Mouse (Mus musculus): ENCODE data around the gene Raf1.
"Not testable (repeated sequence)": the region's sequence is repeated elsewhere in the genome, so short reads cannot be mapped to it uniquely, and the experiment has no call there.

Raf1 gene

DNA sequence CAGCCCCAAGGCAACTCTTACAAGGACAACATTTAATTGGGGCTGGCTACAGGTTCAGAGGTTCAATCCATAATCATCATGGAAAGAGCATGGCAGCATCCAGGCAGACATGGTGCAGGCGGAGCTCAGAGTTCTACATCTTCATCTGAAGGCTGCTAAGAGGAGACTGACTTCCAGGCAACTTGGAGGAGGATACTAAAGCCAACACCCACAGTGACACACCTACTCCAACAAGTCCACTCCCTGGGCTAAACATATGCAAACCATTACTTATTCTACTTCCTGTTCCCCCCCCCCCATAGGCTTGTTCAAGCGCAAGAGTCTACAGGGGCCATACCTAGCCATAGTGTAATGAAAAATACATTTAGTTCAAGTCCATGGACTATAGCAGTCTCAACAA is 7.8 kb upstream of the Raf1 start:
- DNase-seq (ENCODE audit: low read depth) = no peak

GRCm38 (mm10) chr6:115681066-115681465 is 4.6 kb upstream of the Raf1 start:
- no peak for DNase-seq (ENCODE audit: low read depth)

DNA sequence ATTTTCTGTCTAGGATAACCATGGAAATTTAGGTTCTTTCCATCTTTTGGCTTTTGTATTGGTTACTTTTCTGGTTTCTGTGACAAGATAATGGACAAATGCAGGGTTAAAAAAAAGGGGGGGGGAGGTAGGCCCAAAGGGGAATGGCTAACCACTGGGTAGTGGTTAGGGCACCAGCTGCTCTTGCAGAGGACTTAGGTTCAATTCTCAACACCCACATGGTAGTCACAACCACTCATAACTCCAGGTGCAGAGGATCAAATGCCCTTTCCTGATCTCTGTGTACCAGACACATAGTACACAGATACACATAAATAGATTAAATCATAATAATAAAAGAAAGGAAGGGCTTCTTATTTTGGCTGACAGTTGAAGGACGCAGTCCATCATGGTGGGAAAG is 1.6 kb upstream of the Raf1 start:
- DNase-seq (ENCODE audit: low read depth) = no peak

DNA sequence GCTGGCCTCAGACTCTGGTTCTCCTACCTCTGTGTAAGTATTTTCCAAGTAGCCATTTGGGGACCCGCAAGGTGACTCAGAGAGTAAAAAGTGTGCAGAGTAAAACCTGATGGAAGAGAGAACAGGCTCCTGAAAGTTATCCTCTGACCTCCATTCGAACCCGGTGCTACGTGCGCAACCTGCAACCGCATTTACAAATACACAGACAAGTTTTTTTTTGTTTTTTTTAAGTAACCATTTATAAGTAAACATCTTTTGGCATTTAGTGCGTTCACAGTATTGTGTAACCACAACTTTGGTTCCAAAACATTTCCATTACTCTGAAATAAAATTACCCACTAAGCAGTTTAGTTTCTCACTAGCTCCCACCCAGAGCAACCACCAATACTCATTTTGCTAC is 1.0 kb upstream of the Raf1 start:
- peak; percentile 32 for DNase-seq (ENCODE audit: low read depth)

- peak; percentile 86 for DNase-seq (ENCODE audit: low read depth)
Measured at GRCm38 (mm10) chr6:115675508-115676336, 713 bp downstream of the Raf1 start.

- peak; percentile 56 for DNase-seq (ENCODE audit: low read depth)
Measured at GRCm38 (mm10) chr6:115675166-115675507, 1.3 kb downstream of the Raf1 start.

- DNase-seq (ENCODE audit: low read depth) = no peak
Measured at GRCm38 (mm10) chr6:115674316-115674715, 2.1 kb downstream of the Raf1 start.

DNA sequence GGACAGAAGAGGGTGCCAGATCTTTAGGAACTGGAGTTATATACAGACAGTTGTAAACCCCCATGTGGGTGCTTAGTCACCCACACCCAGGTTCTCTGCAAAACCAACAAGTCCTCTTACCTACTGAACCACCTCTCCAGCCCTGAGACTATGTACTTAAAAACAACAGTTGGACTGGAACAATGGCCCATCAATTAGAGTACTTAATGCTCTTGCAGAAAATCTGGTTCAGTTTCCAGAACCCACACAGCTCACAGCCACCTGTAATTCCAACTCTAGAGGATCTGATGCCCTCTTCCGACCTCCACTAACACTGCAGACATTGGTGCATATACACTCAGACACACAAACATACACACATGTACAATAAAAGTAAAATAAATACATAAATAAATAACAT is 3.7 kb downstream of the Raf1 start:
- no peak for DNase-seq (ENCODE audit: low read depth)

- DNase-seq (ENCODE audit: low read depth) = peak; percentile 91
Measured at GRCm38 (mm10) chr6:115666641-115667040, 9.8 kb downstream of the Raf1 start.

DNA sequence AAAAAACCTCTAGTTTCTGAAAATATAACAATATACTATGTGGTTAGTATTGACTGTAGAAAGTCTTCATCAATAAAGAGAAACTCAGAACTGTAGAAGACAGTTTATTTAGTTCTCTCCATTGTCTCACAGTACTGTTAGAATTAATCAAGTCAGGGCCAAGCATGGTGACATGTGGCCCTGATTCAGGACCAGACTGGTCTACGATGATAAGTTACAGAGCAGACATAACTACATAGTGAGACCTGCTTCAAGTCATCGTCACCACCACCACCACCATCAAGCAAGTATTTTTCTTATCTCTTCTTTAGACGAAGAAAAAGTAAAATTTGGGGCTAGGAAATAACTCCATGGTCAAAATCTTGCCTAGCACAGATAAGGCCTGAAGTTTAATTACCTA is 12.2 kb downstream of the Raf1 start:
- no peak for DNase-seq (ENCODE audit: low read depth)

GRCm38 (mm10) chr6:115658802-115659201 is 17.6 kb downstream of the Raf1 start:
- no peak for DNase-seq (ENCODE audit: low read depth)

DNA sequence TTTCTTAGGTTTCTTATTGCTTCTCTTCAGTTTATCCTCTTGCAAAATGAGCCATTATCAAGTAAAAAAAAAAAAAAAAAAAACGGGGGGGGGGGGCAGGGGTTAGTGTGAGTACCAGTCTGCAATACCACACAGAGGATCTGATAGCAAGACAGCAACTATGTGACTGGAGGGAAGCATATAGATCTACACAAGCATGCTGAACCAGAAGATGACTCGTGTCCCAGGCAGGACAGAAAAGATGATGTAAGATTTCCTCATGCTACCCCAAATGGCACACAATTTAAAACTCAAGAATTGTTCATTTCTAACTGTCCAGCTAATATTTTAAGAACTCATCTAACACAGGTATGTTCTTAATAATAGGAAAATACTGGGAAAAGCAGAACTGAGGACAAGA is 22.5 kb downstream of the Raf1 start:
- DNase-seq (ENCODE audit: low read depth) = peak; percentile 56

DNA sequence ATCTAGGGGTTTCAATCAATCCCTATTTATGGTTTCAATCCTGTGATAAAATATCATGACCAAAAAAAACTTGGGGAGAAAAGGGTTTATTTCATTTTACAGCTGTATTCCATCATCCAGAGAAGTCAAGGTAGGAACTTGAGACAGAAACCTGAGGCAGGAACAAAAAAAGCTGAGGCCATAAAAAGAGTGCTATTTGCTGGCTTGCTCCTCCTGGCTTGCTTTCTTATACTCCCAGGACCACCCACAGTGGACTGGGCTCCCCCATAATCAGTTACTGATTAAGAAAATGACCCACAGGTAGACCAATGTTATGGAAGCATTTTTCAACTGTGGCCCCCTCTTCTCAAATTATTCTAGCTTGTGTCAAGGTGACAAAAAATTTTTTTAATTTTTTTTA is 24.7 kb downstream of the Raf1 start:
- DNase-seq (ENCODE audit: low read depth) = no peak

- no peak for DNase-seq (ENCODE audit: low read depth)
Measured at GRCm38 (mm10) chr6:115650476-115651427, 25.7 kb downstream of the Raf1 start.

DNA sequence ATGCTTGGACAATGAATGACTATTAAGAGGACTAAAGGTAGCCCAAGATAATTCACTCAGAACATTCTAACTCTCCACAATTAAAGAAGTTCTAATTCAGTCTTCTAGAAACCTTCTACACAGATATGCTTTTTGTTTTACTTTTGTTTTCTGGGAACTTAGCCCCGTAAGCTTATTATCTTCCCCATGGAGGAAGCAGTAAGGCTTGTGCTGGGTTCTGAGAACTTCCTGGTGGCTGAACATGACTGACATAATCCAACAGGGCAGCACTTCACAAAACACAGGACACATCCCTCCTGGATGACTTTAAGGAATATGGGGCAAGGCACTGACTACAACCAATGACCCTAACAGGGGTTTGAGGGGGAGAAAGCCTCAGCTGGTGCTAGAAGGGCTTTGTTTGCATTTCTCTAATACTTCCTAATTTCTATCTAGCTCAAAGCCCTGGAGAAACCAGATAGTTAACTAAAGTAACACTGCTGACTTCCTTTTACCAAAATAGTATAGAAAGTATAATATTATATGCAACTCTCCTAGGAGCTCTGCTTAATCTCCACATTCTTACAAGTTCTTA is 26.6 kb downstream of the Raf1 start:
- DNase-seq (ENCODE audit: low read depth) = no peak

DNA sequence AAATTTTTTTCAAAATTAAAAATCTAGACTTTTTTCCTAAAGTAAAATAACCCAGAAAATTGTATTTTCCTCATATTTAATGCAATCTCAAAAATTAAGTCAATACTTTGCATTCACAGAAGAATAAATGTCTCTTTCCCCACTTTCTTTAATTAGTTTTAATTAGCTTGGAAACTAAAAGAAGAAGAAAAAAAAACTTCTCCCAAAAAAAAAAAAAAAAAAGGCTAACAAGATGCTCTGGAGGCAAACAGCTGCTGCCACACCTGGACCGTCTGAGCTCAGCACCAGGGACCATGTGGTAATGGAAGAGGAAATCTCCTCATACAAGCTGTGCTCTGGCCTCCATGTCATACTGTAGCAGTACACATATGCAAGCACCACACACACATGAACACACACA is 33.1 kb downstream of the Raf1 start:
- DNase-seq (ENCODE audit: low read depth) = no peak

GRCm38 (mm10) chr6:115638188-115638587 is 38.2 kb downstream of the Raf1 start:
- DNase-seq (ENCODE audit: low read depth) = not testable (repeated sequence)

GRCm38 (mm10) chr6:115634015-115634414 is 42.4 kb downstream of the Raf1 start:
- DNase-seq (ENCODE audit: low read depth) = peak; percentile 28

GRCm38 (mm10) chr6:115631056-115631795 is 45.2 kb downstream of the Raf1 start:
- DNase-seq (ENCODE audit: low read depth) = peak; percentile 68

DNA sequence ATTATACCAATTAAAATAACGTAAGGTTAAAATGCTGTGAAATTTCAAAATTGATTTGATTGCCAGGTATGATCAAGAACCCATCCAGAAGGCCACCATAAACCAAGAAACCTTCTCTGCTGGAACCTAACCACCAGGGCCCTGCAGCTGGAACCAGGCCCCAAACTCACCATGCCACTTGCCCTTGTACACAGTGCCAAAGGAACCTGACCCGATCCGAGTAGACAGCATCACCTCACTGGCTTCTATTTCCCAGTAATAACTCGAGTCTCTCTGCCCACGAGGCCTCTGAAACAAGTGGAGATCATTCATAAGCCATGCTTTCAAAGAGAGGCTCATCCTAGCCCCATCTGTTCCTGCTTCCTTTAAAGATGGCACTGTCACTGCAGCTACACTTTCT is 50.3 kb downstream of the Raf1 start:
- DNase-seq (ENCODE audit: low read depth) = no peak

DNA sequence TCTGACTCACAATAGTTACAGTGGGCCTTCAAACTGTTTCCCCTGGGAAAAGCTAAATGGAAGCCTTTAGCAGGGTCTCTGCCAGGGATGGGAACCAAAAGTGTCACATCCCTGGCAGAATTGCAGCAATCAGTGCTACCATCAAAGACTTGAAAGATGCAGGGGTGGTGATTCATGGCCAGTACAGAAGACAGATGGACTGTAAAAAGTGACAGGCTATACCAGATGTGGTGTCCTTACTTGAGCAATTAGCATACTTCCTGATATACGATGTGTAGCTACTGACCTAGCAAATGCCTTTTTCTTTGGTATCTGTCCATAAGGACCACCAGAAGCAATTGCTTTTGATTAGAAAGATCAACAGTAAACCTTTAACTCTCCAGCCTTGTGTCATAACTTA is 55.5 kb downstream of the Raf1 start:
- DNase-seq (ENCODE audit: low read depth) = peak; percentile 21

- DNase-seq (ENCODE audit: low read depth) = no peak
Measured at GRCm38 (mm10) chr6:115619818-115620217, 56.6 kb downstream of the Raf1 start.
